Mouse (Mus musculus): ENCODE measurements around the gene Psmc3.

DNA sequence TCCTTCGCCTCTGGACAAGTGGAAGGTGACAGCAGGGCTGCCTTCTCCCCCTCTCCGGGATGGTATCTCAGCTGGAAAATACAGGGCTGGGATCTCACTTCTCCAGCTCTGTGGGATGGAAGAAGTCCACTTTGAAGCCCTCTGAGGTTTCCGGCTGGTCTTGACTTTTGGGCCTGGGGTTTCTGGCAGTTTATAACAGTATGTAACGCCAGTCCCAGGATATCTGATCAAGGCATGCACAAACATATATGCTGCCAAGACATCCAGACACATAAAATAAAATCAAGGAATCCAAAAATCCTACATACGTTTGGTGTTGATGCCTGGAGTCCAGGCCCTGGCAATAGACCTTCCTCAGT lies 25.2 kb downstream of the Psmc3 start:
- no peak for TF ChIP-seq CTCF (IDR thresholded peaks at IDR 0.05)
- TF ChIP-seq EP300 (IDR thresholded peaks at IDR 0.05), result no peak

Data from lung, postnatal 0 days (tissue).